Mouse (Mus musculus) forebrain, embryonic 12.5 days (tissue): ENCODE measurements at regions not wholly inside any gene's neighbourhood (a gene's known extent, or its start where the extent isn't known, plus 50 kb on each side); places are given as distances from the start of the nearest gene placed in this dataset.

ENCODE experiments used
- ATAC-seq: fragments of 200-750 bp; cut with Nextera tagmentation; 2 replicates; pipeline ENCODE4 v1.8.0; 2017; ENCODE audit warnings: moderate TSS enrichment; ENCODE audit not compliant: low FRiP score
- H3K27ac ChIP-seq: fragments of 300-500 bp; sonication (generic); 2 replicates; pipeline ENCODE4 v1.5.1; 2016; ENCODE audit warnings: mild to moderate bottlenecking
- H3K27me3 ChIP-seq: fragments of 300-500 bp; sonication (generic); 2 replicates; pipeline ENCODE4 v1.6.1; 2016; ENCODE audit warnings: mild to moderate bottlenecking
- H3K36me3 ChIP-seq: fragments of 300-500 bp; sonication (generic); replicated peaks from 2 replicates; pipeline ENCODE4 v1.6.1; 2016; ENCODE audit warnings: mild to moderate bottlenecking
- H3K4me1 ChIP-seq: fragments of 300-500 bp; sonication (generic); 2 replicates; pipeline ENCODE4 v1.6.1; 2016
- H3K4me2 ChIP-seq: fragments of 300-500 bp; sonication (generic); 2 replicates; pipeline ENCODE4 v1.6.1; 2016; ENCODE audit warnings: mild to moderate bottlenecking, moderate library complexity
- H3K4me3 ChIP-seq: fragments of 300-500 bp; sonication (generic); replicated peaks from 2 replicates; pipeline ENCODE4 v1.5.1; 2016; ENCODE audit warnings: mild to moderate bottlenecking
- H3K9ac ChIP-seq: fragments of 300-500 bp; sonication (generic); 2 replicates; pipeline ENCODE4 v1.6.1; 2016; ENCODE audit warnings: mild to moderate bottlenecking
- H3K9me3 ChIP-seq: fragments of 300-500 bp; sonication (generic); 2 replicates; pipeline ENCODE4 v1.6.1; 2016
- WGBS: fragments of 180-500 bp; shearing (Covaris S2); methylation state at CpG from one replicate; pipeline ENCODE4 v1.1.7; 2016; 5-methylcytosine and 5-hydroxymethylcytosine counted together

- Histone ChIP-seq H3K27me3 (peaks cover 29% of the 10 kb centered on the region), H3K4me3 (no peak overlapping the region), H3K36me3 (no peaks in the 10 kb centered on the region), H3K9ac (no peak overlapping the region), H3K4me1 (peaks cover 44% of the 10 kb centered on the region), H3K27ac (peak overlapping the region; percentile 42; the same call in 1 of the 2 replicates), H3K9me3 (no peaks in the 10 kb centered on the region), H3K4me2 (no peak overlapping the region)
- 32% methylated on average over 9 of the region's 9 CpGs for WGBS
- ATAC-seq, result no peak
Measured at GRCm38 (mm10) chr8:25463532-25463931, 639.4 kb upstream of the Adam5 start.

GRCm38 (mm10) chr8:25462492-25462891 lies 638.3 kb upstream of the Adam5 start:
- Histone ChIP-seq H3K36me3 (no peaks in the 10 kb centered on the region), H3K4me1 (peaks cover 44% of the 10 kb centered on the region), H3K27ac (no peak overlapping the region; the same call in 1 of the 2 replicates), H3K9me3 (no peaks in the 10 kb centered on the region), H3K4me3 (no peak overlapping the region), H3K9ac (no peak overlapping the region), H3K4me2 (no peak overlapping the region), H3K27me3 (peaks cover 29% of the 10 kb centered on the region)
- 4% methylated on average over 4 of the region's 4 CpGs for WGBS
- peak; percentile 37; the same call in 1 of the 2 replicates for ATAC-seq

- WGBS, result 69% methylated on average over 6 of the region's 6 CpGs
- no peaks in the 10 kb centered on the region for H3K4me1 ChIP-seq
- ATAC-seq, result no peak
- H3K9me3 ChIP-seq, result no peaks in the 10 kb centered on the region
- no peaks in the 10 kb centered on the region for H3K36me3 ChIP-seq
- no peak overlapping the region for H3K4me3 ChIP-seq
- peaks cover 6% of the 10 kb centered on the region for H3K27me3 ChIP-seq
- no peak overlapping the region for H3K9ac ChIP-seq
- no peak overlapping the region for H3K27ac ChIP-seq
- H3K4me2 ChIP-seq, result no peak overlapping the region
Measured at GRCm38 (mm10) chr8:25455644-25456043, 631.5 kb upstream of the Adam5 start.

GRCm38 (mm10) chr8:25454972-25455371 lies 630.8 kb upstream of the Adam5 start:
- peaks cover 4% of the 10 kb centered on the region; the same call in 1 of the 2 replicates for H3K27me3 ChIP-seq
- no peaks in the 10 kb centered on the region for H3K36me3 ChIP-seq
- no peak overlapping the region for H3K4me2 ChIP-seq
- WGBS, result 65% methylated on average over 1 of the region's 1 CpGs
- no peaks in the 10 kb centered on the region for H3K9me3 ChIP-seq
- H3K4me1 ChIP-seq, result no peaks in the 10 kb centered on the region
- no peak for ATAC-seq
- H3K27ac ChIP-seq, result no peak overlapping the region
- no peak overlapping the region for H3K9ac ChIP-seq
- no peak overlapping the region for H3K4me3 ChIP-seq

GRCm38 (mm10) chr8:25453826-25454225 lies 629.7 kb upstream of the Adam5 start:
- Histone ChIP-seq H3K27ac (no peak overlapping the region), H3K9me3 (no peaks in the 10 kb centered on the region), H3K4me2 (no peak overlapping the region), H3K4me3 (no peak overlapping the region), H3K36me3 (no peaks in the 10 kb centered on the region), H3K27me3 (no peaks in the 10 kb centered on the region), H3K9ac (no peak overlapping the region), H3K4me1 (no peaks in the 10 kb centered on the region)
- ATAC-seq, result no peak
- 92% methylated on average over 9 of the region's 9 CpGs for WGBS

GRCm38 (mm10) chr8:25450544-25450943 lies 626.4 kb upstream of the Adam5 start:
- H3K4me3 ChIP-seq, result no peak overlapping the region
- no peaks in the 10 kb centered on the region for H3K9me3 ChIP-seq
- ATAC-seq, result no peak
- H3K9ac ChIP-seq, result no peak overlapping the region
- H3K27me3 ChIP-seq, result no peaks in the 10 kb centered on the region
- no peak overlapping the region for H3K4me2 ChIP-seq
- H3K36me3 ChIP-seq, result no peaks in the 10 kb centered on the region
- H3K27ac ChIP-seq, result no peak overlapping the region
- H3K4me1 ChIP-seq, result no peaks in the 10 kb centered on the region

GRCm38 (mm10) chr8:25449590-25449989 lies 625.4 kb upstream of the Adam5 start:
- 90% methylated on average over 4 of the region's 4 CpGs for WGBS
- no peak for ATAC-seq
- no peaks in the 10 kb centered on the region for H3K36me3 ChIP-seq

GRCm38 (mm10) chr8:25447900-25448299 lies 623.7 kb upstream of the Adam5 start:
- no peaks in the 10 kb centered on the region for H3K9me3 ChIP-seq
- H3K4me3 ChIP-seq, result no peak overlapping the region
- no peak overlapping the region for H3K9ac ChIP-seq
- no peak for ATAC-seq
- no peaks in the 10 kb centered on the region for H3K27me3 ChIP-seq
- H3K27ac ChIP-seq, result no peak overlapping the region
- WGBS, result 92% methylated on average over 4 of the region's 4 CpGs
- no peaks in the 10 kb centered on the region for H3K36me3 ChIP-seq
- no peaks in the 10 kb centered on the region for H3K4me1 ChIP-seq
- H3K4me2 ChIP-seq, result no peak overlapping the region

More at GRCm38 (mm10) chr8:25449590-25449989, 625.4 kb upstream of the Adam5 start:
- H3K27ac ChIP-seq, result no peak overlapping the region
- H3K4me2 ChIP-seq, result no peak overlapping the region
- no peak overlapping the region for H3K9ac ChIP-seq
- H3K9me3 ChIP-seq, result no peaks in the 10 kb centered on the region
- no peak overlapping the region for H3K4me3 ChIP-seq
- no peaks in the 10 kb centered on the region for H3K4me1 ChIP-seq
- H3K27me3 ChIP-seq, result no peaks in the 10 kb centered on the region

- Histone ChIP-seq H3K27ac (no peak overlapping the region), H3K9ac (no peak overlapping the region), H3K9me3 (no peaks in the 10 kb centered on the region), H3K4me3 (no peak overlapping the region), H3K27me3 (no peaks in the 10 kb centered on the region), H3K4me2 (no peak overlapping the region), H3K4me1 (no peaks in the 10 kb centered on the region), H3K36me3 (no peaks in the 10 kb centered on the region)
- WGBS, result 97% methylated on average over 1 of the region's 1 CpGs
- ATAC-seq, result no peak
Measured at GRCm38 (mm10) chr8:25445968-25446367, 621.8 kb upstream of the Adam5 start.

GRCm38 (mm10) chr8:25445054-25445453 lies 620.9 kb upstream of the Adam5 start:
- no peak overlapping the region for H3K9ac ChIP-seq
- no peak overlapping the region for H3K27ac ChIP-seq
- 84% methylated on average over 5 of the region's 5 CpGs for WGBS
- no peak overlapping the region for H3K4me3 ChIP-seq
- H3K9me3 ChIP-seq, result no peaks in the 10 kb centered on the region
- H3K4me1 ChIP-seq, result 0 out of 2 replicates have a peak, but pooled peaks cover 3% of the 10 kb centered on the region
- no peak for ATAC-seq
- H3K4me2 ChIP-seq, result no peak overlapping the region
- no peaks in the 10 kb centered on the region for H3K36me3 ChIP-seq
- peaks cover 7% of the 10 kb centered on the region for H3K27me3 ChIP-seq

GRCm38 (mm10) chr8:25443552-25443951 lies 619.4 kb upstream of the Adam5 start:
- no peak for ATAC-seq
- Histone ChIP-seq H3K9ac (no peak overlapping the region), H3K27me3 (peaks cover 15% of the 10 kb centered on the region), H3K4me1 (0 out of 2 replicates have a peak, but pooled peaks cover 3% of the 10 kb centered on the region), H3K36me3 (no peaks in the 10 kb centered on the region), H3K27ac (no peak overlapping the region), H3K4me3 (no peak overlapping the region), H3K9me3 (no peaks in the 10 kb centered on the region), H3K4me2 (no peak overlapping the region)
- 82% methylated on average over 5 of the region's 5 CpGs for WGBS

- no peaks in the 10 kb centered on the region for H3K36me3 ChIP-seq
- peaks cover 15% of the 10 kb centered on the region for H3K27me3 ChIP-seq
- ATAC-seq, result no peak
- H3K9me3 ChIP-seq, result no peaks in the 10 kb centered on the region
- H3K27ac ChIP-seq, result no peak overlapping the region
- H3K4me3 ChIP-seq, result no peak overlapping the region
- H3K4me2 ChIP-seq, result no peak overlapping the region
- no peak overlapping the region for H3K9ac ChIP-seq
- WGBS, result 55% methylated on average over 6 of the region's 6 CpGs
- 0 out of 2 replicates have a peak, but pooled peaks cover 3% of the 10 kb centered on the region for H3K4me1 ChIP-seq
Measured at GRCm38 (mm10) chr8:25441057-25441441, 616.9 kb upstream of the Adam5 start.

- Histone ChIP-seq H3K27me3 (peaks cover 15% of the 10 kb centered on the region), H3K9me3 (no peaks in the 10 kb centered on the region), H3K4me3 (no peak overlapping the region), H3K27ac (0 out of 2 replicates have a peak overlapping the region, but pooled peaks have one; percentile 36), H3K4me1 (0 out of 2 replicates have a peak, but pooled peaks cover 3% of the 10 kb centered on the region), H3K9ac (no peak overlapping the region), H3K36me3 (no peaks in the 10 kb centered on the region), H3K4me2 (no peak overlapping the region)
- ATAC-seq, result no peak
- WGBS, result 46% methylated on average over 13 of the region's 13 CpGs
Measured at GRCm38 (mm10) chr8:25440391-25441056, 616.4 kb upstream of the Adam5 start.
